Mouse (Mus musculus) ovary, postnatal 14 days (tissue): ENCODE measurements around the gene Acbd7.

Source experiments
- DNase-seq: peaks from one replicate; pipeline ENCODE4 v3.0.0; 2022; ENCODE audit warnings: low spot score

The Acbd7 gene

DNA sequence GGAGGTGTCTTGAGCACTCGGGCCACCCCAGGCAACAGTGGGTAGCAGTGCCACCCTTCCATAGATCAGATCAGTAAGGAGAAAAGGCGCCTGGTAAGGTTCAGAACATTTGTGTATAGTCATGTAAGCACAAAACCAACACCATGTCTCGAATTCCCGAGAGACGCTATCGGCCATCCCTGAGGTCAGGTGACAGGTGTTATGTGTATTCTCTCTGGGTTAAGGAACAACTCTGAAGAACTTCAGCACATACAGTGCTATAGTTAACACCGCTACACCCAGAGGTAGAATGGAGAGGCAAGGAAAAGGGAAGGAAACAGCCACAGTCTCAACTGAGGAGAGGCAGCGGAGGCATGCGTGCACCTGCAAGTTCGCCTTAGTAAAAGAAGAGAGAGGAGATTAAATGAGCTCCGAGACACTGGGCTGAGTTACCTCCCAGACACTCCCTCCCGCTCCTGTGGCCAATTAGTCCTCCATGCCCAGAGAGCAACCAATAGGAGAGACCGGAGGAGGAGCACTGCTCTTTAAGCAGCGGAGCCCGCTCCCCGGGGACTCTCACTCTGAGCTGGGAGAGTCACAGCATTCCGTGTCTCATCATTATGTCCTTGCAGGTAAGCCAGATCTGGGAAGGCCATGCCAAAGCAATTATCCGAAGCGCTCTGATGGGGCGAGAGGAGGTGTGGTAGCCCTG, at the start of gene Acbd7:
Acbd7 (plus strand) TSS at position 558 of the 691 bp plus-strand sequence.
- DNase-seq = peak; percentile 18

DNA sequence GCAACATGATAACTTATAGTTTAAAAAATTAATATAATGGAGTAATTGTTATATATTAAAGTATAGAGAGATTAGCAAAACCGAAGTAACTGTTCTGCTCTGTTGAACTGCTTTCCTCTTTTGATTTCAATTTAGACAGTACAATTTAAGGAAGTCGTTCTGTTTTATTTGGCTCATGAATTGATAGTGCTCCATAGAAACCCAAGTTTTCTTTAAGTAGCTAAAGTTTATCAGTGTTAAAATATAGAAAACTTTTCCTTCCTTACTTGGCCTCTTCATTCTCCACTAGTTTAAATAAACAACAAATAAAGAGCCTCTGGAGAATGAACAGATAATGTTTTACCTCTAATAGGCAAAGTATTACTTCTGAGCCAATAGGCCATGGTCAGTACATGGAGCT, 49.7 kb upstream of the Acbd7 start:
- no peak for DNase-seq

DNA sequence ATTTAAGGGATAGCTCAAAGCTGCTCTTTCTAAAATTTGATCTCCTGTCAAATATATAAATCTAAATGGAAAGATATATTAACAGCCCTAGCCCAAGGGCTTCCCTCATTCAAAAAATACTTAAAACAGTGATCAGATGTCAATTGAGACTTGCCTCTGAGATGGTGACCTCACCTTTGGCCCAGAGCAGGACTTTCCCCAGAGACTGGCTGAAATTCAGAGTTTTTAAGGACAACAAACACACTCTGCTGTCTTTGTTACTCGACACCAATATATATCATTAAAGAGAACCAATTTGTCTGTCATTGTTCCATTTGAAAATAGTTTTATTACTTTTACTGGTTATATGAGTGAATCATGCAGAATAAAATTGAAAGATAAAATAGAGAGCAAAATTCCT, 46.4 kb upstream of the Acbd7 start:
- no peak for DNase-seq

DNA sequence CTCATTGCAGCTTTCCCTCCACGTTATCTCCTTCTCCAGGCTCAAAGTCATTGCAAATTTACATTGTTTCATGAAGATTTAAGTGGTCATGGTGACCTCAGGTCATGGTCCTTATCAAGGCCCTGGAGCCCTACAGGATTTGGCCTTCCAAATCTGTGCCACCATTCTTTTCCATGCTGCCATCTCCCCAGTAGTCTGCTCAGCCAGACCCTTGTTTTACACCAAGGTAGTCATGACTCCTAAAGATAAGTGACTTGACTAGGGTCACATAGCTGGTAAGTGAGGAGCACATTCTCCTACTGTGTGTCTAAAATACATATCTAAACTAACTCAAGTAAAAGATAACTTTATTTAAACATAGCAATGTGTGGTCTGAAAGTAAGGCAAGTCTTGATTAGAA, 43.8 kb upstream of the Acbd7 start:
- no peak for DNase-seq

DNA sequence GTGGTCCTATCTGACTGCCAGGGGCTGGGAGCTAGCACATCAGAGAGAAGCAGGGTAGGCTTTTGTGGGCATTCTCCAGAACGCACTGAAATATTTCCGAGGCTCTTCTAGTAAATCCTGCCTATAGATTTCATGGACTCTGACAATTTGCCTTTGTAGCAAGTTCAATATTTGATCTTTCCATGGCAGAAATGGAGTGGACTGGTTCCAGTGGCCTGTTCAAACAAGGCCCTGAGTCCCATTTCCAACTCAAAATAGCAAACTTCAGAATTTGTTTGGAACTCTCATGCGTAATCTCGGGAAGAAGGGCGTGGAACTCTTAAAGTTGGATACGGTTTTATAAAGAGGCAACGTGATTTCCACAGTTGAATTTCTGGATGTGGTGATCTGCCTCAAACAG, 40.1 kb upstream of the Acbd7 start:
- no peak for DNase-seq

DNA sequence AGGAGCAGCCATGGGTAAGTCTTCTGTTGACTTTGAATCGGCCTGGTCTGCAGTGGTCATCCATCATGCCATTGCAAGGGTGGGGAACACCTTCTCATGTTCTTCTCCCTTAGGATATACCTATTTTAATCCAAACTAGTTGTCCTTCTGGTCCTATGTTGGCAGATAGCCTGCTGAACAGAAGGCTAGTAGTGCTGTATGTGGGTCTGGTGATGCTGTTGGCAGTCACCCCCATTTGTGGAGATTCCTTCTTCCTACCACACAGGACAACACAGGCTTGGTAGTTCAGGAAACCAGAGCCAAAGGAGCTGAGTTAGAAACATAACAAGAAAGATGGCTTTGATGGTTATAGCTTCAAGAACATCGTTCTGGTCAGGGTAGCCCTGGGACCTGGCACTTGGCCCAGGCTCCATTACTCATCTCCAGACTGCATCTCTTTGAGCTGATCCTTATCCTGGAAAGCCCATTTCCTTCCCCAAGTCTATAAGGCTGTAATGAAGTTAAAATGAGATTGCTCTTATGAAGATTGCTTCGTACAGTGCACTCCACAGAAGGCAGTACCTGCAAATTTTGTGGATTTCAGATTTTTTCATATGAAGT, 30.4 kb upstream of the Acbd7 start:
- no peak for DNase-seq

DNA sequence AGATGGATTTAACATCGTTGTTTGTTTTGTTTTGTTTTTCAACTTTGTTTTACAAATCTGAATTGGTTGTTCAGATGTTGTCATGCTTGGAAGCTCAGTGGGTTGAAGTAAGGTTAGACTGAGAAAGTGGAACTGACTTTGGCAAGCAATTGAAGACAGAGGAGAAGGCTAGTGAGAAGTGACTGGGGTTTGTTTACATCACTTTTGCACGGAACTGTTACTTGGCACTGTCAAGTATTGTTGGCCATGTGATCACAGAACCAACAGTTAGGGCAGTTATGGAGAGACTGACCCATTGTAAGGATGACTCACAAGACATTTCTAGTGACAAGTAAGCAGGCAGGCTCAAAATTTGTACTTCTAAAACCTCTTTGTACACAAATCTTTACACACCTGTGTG, 12.8 kb upstream of the Acbd7 start:
- no peak for DNase-seq

DNA sequence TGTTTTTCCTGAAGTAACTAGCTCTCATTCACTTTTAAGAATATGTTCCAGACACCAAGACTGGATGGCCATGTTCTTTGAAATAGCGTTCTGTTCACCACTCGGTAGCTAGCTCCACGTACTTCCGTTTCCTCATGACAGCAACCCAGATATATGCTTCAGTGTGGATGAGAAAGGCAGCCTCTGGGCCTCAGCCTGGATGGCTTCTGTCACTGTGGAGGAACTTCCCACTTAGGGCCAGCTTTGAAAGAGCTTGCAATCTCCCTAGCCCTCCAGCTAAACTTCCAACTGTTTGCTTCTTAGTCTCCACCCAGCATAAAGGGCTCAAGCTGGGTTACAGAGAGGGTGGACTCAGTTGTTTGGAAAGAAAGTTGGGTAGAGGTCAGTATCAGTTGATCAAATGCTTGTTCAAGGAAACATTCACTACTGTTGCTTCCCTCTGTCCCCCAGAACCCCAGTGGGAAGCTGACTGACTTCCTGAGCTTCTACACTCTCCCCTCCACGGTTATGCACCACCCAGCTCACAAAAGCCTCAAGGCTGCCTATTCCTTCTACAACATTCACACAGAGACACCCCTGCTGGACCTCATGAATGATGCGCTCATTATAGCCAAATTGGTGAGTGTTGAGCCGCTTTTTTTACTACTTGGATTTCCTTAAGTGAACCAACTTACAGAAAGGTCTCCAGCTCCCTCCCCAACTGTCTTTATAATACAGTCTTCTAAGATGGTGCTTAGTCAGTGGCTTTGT, 11.4 kb upstream of the Acbd7 start:
- no peak for DNase-seq

DNA sequence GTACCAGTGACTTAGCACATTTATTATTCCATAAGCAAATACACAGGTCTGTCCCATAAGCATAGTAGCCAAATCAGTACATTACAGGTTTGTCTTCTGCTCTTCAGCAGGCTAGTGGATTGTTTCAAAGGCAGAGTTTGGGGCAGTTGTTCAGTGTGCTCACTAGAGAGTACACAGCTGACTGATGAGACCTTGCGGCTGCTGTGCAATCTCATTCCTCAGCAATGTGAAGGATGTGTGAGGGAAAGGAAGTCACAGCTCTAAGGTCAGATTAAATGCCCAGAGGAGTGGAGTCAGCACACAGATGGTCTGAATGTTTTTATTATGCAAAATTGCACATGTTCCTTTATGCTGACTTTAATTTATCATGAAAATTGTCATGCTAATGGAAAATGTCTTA, 9.4 kb upstream of the Acbd7 start:
- DNase-seq = no peak

DNA sequence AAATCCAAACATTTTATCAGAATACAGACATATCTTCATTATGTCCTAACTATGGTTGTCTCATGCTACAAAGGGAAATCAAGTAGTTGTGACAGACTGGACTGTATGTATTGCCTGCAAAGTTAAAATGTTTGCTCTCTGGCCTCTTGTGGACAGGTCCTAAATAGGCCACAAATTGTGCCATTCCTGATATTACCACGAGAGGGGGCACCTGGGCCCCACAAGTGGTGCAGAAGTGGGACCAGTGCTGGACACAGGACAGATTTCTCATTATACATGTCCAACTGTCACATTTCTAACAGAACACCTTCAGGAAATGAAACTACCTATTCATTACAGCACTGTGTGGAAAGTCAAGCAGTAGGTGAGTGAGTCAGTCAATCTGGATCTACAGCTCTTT, 8.6 kb upstream of the Acbd7 start:
- DNase-seq = peak; percentile 49

DNA sequence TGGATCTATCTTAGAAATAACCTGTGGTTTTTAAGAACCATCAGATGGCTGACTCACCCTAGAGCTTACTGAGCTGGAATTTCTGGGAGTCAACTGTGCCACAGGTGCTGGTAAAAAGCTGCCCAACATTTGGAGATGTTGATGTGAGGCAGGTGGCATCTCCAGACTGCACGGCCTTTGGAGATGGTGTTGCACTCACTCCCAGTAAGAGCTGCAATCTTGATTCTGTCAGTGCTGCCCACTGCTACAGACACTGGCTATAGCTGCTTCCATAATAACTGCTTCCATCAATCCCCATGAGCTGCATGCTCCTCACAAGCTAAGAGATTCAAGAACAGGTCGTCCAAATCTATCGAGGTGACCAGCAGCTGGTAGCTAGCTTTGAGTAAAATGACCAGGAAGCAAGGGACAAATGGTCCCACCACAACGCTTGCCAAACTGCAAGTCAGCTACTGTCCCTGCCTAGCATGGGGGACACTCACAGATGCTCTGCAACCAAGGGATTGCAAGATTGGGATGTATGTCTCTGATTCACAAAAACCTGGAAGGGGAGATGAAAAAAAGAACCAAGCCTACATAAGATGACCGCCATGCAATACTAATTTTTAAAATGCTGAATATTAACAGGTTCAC, 4.8 kb upstream of the Acbd7 start:
- no peak for DNase-seq

DNA sequence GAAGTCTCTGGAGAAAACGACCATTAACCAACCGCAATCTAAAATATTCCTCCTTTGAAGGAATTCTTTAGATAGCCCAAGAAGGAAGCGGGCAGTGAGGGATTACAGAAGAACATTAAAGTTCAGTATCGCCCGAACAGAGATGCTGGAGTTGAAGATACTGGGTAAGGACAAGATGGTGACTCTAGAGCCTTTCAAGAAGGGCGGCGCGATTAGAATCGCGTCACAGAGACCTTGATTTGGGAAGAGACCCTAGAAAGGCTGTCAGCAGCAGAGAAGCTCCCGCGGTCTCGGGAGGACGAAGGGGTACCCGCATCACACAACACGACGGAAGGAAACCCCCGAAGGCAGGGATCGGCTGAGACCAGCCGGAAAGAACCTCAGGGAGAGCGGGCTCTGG, 3.9 kb upstream of the Acbd7 start:
- no peak for DNase-seq

DNA sequence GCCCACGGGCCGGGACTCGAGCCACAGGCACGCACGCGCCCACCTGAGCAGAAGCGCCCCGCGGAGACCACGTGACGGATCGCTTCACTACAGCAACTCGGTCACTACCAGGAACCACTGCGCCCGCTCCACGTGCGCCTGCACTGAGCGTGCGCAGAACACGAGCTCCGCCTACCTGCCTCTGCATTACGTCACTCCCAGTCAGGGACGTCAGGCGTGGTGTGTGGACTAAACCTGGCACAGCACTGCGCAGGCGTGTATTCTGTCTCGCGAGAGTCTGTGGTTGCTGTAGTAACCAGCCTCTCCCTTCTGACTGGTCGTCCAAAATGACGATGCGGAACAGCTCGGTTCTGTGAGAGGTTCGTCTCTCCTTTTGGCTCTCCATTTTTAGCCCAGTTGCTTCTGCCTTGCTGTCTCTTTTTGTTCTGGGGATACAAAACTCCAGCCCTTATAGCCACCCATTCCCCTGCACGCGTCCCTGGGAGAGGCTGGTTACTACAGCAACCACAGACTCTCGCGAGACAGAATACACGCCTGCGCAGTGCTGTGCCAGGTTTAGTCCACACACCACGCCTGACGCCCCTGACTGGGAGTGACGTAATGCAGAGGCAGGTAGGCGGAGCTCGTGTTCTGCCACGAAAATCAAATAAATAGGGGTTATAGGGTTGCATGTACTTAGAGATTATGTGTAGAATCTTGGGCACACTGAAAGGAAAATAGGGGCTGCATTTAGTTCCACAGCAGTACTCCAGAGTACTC, 3.3 kb upstream of the Acbd7 start, which contains the start of gene Rpp38:
Rpp38 (minus strand) TSS at position 160 of the 759 bp plus-strand sequence.
- DNase-seq = peak; percentile 96

DNA sequence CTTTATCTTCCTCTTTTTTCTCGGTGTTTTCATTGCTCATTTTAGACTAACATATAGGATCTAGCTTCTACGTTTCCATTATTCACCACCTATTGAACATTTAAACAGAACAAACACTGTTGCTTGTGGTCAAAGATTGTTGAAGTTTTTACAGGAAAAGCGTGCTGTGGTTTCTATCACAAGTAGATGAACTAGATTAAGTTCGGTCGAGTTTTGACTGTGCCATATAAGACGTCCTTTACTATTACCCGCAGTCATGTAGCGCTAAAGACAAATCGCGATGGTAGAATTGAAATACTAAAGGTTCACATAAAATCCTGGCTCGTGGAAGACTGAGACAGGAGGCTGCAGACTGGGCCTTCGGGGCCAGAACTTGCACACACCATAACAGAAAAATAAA, 2.2 kb upstream of the Acbd7 start:
- DNase-seq = no peak

DNA sequence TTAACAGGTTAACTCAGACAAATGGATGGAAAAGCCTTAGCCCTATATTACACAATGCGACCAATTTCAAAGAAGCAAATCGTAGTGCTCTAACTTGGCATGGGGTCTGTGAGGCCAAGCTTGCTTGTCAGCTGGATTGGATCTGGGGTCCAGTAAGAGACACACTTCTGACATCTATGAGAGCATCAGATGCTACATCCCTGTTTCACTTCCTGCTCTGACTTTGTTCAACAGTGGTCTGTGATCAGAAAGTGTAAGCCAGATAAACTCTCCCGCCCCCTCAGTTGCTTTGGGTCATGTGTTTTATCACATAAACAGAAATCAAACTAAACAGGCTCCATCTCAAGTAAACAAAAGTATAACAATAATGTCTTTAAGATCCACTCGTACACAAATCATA, 12.5 kb downstream of the Acbd7 start:
- DNase-seq = no peak

DNA sequence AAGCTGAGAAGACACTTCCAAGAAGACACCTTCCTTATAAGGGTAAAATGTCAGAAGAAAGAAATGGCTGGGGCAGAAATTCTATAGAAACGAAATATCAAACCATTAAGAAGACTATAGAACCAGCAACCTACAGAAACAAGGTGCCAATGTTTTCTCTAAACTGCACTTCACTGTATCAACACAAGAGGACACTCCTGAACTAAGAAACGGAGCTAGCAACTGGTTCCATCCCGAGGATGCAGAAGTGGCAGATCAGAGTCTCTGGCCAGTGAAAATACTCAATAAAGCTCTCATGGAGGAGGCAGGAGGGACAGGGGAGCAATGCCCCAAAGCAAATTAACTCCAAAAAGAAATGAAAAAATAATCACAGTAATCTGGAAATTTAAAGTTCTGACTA, 13.0 kb downstream of the Acbd7 start:
- DNase-seq = peak; percentile 14

DNA sequence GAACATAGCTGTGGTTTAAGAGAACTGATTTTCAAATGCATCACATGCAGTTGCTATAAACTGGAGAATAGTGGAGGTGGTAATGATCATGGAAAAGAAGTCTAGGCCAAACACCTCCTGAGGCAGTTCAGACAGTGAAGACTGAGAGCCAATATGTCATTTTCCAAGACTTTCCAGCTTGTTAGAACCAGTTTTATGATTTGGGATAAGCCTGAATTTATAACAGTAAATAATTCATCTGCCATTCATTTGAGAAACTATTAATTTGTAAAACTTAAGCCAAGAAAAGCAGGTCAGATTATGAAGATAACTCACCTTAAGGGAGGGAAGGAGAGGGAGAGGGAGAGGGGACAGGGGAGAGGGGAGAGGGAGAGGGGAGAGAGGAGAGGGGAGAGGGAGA, 17.2 kb downstream of the Acbd7 start:
- DNase-seq = no peak

DNA sequence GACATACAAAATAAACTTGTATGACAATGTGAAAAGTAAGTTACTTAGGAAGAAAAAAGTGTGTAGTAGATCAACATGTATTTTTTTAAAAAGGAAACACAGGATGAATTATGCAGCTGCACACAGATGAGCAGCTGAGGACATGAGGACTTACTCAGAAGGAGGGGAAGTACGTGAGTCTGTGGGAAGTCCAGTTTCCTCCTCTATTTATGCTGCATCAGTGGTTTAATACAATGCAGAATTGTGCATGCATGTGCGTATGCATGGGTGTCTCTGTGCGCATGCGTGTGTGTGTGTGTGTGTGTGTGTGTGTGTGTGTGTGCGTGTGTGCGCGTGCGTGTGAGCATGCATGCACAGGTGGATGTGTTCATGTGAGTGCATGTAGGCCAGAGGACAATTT, 19.8 kb downstream of the Acbd7 start:
- no peak for DNase-seq

DNA sequence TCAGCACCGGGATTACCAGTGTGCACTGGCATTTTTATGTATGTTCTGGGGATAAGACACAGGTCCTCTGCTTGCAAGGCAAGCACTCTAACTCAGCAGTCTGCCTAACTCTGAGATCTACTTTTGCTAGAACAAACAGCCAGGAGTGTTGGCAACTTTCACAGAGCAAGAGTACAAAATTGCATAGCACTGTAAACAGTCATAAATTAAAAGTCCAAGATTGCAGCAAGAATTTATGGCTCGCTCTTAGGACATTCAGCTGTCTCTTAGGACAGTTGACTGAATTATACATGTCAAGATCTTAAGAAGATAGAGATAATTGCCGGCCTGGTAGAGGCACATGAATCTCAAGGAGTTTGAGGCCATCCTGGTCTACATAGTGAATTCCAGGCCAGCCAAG, 20.3 kb downstream of the Acbd7 start:
- no peak for DNase-seq

DNA sequence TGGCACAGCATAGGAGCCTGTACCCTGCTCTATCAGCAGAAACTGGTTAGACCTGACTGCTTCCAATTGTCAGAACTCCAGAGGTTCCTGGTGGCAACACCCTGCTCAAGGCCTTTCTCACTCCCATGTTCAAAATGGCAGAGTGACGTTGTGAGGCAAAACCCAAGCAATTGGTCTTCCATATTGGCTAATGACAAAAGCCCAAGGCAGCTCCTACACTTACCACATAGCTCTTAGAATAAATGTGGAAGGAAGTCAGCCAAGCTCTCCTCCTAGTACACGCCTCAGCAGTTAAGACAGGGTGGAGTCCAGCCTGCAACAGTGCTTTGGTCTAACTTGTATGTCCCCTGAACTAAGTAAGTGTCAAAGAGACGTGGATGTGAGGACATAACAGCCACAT, 21.9 kb downstream of the Acbd7 start:
- DNase-seq = no peak

DNA sequence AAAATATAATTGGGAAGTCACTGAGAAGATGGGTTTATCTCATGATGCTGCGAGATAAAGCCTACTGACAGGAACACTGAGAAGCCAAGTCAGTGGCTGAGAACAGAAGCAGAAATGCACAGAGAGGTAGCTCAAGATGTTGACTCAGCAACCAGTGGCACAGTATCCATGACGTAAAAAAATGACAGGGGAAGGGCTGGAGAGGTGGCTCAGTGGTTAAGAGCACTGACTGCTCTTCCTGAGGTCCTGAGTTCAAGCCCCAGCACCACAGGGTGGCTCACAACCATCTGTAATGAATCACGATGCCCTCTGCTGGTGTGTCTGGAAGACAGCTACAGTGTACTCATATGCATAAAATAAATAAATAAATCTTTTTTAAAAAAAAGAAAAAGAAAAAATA, 25.1 kb downstream of the Acbd7 start:
- no peak for DNase-seq

DNA sequence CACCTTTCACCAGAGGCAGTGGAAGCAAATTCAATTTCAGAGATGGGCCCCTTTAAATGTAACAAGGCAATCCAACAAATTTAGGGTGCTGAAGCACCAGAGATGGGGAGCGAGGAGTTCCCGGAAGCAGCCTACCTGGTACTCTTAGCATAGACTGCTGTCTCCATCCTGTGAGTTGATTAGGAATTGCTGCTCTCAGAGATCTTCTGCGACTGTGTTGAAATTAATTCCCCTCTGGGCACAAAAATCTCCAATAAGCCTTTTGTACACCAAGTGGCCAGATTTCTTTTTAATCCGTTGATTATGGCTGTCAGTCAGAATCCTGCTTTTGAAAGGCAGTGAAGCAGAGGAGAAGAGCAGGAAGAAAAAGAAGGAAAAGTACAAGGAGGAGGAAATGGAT, 29.2 kb downstream of the Acbd7 start:
- DNase-seq = no peak
